Mouse (Mus musculus) limb, embryonic 15.5 days (tissue): ENCODE results near the gene Prdx1. TPM values are rescaled to one million over a fixed set of nuclear protein-coding genes. Genes with fewer than 3 reads are reported as not detected.

ENCODE experiments used
- ATAC-seq: fragments of 200-750 bp; cut with Nextera tagmentation; 2 replicates; pipeline ENCODE4 v1.8.0; 2017; ENCODE audit warnings: low read depth, moderate TSS enrichment; ENCODE audit not compliant: insufficient number of reproducible peaks, low FRiP score, low TSS enrichment
- H3K27ac ChIP-seq: fragments of 300-500 bp; sonication (generic); 2 replicates; pipeline ENCODE4 v1.5.1; 2015; ENCODE audit warnings: moderate library complexity, mild to moderate bottlenecking, inconsistent platforms
- H3K27me3 ChIP-seq: fragments of 300-500 bp; sonication (generic); 2 replicates; pipeline ENCODE4 v1.6.1; 2015; ENCODE audit warnings: inconsistent platforms
- H3K36me3 ChIP-seq: fragments of 300-500 bp; sonication (generic); 2 replicates; pipeline ENCODE4 v1.6.1; 2015; ENCODE audit warnings: inconsistent platforms
- H3K4me1 ChIP-seq: fragments of 300-500 bp; sonication (generic); 2 replicates; pipeline ENCODE4 v1.6.1; 2015; ENCODE audit warnings: inconsistent platforms
- H3K4me2 ChIP-seq: fragments of 300-500 bp; sonication (generic); 2 replicates; pipeline ENCODE4 v1.6.1; 2015; ENCODE audit warnings: mild to moderate bottlenecking, inconsistent platforms
- H3K4me3 ChIP-seq: fragments of 300-500 bp; sonication (generic); 2 replicates; pipeline ENCODE4 v1.5.1; 2015; ENCODE audit warnings: mild to moderate bottlenecking, inconsistent platforms
- H3K9ac ChIP-seq: fragments of 300-500 bp; sonication (generic); 2 replicates; pipeline ENCODE4 v1.6.1; 2015; ENCODE audit warnings: inconsistent platforms
- H3K9me3 ChIP-seq: fragments of 300-500 bp; sonication (generic); 2 replicates; pipeline ENCODE4 v1.6.1; 2016; ENCODE audit warnings: inconsistent platforms
- WGBS: fragments of 180-500 bp; shearing (Covaris S2); methylation state at CpG from one replicate; pipeline ENCODE4 v1.1.7; 2015; 5-methylcytosine and 5-hydroxymethylcytosine counted together
- polyA plus RNA-seq: library from polyadenylated mRNA; unstranded; fragments of >200 nt; fragmentation: Nextera tagmentation; extraction: Ambion mirVana; gene quantifications from 2 replicates; pipeline ENCODE4 v1.2.1, GENCODE M21; 2015

Prdx1 gene
- polyA plus RNA-seq, 1 experiment from 2014 or later = 1,116 TPM

GRCm38 (mm10) chr4:116734996-116735395 lies 49.7 kb downstream of the Prdx1 start:
- Histone ChIP-seq H3K36me3 (no peaks in the 10 kb centered on the region), H3K27ac (no peak overlapping the region), H3K9ac (no peak overlapping the region), H3K4me1 (no peaks in the 10 kb centered on the region), H3K9me3 (no peaks in the 10 kb centered on the region), H3K4me3 (no peak overlapping the region), H3K27me3 (no peaks in the 10 kb centered on the region), H3K4me2 (no peak overlapping the region)
- WGBS = 69% methylated on average over 2 of the region's 2 CpGs
- ATAC-seq = no peak

GRCm38 (mm10) chr4:116738972-116739751 lies 53.8 kb downstream of the Prdx1 start:
- Histone ChIP-seq H3K27me3 (no peaks in the 10 kb centered on the region), H3K36me3 (no peaks in the 10 kb centered on the region), H3K4me1 (no peaks in the 10 kb centered on the region), H3K27ac (no peak overlapping the region), H3K9ac (no peak overlapping the region), H3K4me2 (no peak overlapping the region), H3K4me3 (no peak overlapping the region), H3K9me3 (no peaks in the 10 kb centered on the region)
- 79% methylated on average over 9 of the region's 9 CpGs for WGBS
- ATAC-seq = no peak

- ATAC-seq = no peak
- no peak overlapping the region for H3K4me3 ChIP-seq
- no peak overlapping the region for H3K4me2 ChIP-seq
- no peaks in the 10 kb centered on the region for H3K36me3 ChIP-seq
- WGBS = 73% methylated on average over 2 of the region's 2 CpGs
- H3K4me1 ChIP-seq = no peaks in the 10 kb centered on the region
- H3K27ac ChIP-seq = no peak overlapping the region
- no peaks in the 10 kb centered on the region for H3K9me3 ChIP-seq
- H3K9ac ChIP-seq = no peak overlapping the region
- H3K27me3 ChIP-seq = no peaks in the 10 kb centered on the region
Observed at GRCm38 (mm10) chr4:116749750-116750149, 64.4 kb downstream of the Prdx1 start.

Other genes starting within 250 kb of the Prdx1 start
- gene Mast2, start 221.4 kb upstream of the Prdx1 start, polyA plus RNA-seq = 12.1 and 12.3 TPM in 2 replicates
- 13.1 and 13.2 TPM in 2 replicates for gene Ipp, start 178.0 kb upstream of the Prdx1 start, polyA plus RNA-seq
- gene Tmem69, start 129.6 kb upstream of the Prdx1 start, polyA plus RNA-seq = 20.9 and 22.2 TPM in 2 replicates
- gene Gpbp1l1, start 127.9 kb upstream of the Prdx1 start, polyA plus RNA-seq = 26.0 and 30.2 TPM in 2 replicates
- gene Ccdc17, start 88.9 kb upstream of the Prdx1 start, polyA plus RNA-seq = 2.5 and 3.6 TPM in 2 replicates
- gene Nasp, start 57.6 kb upstream of the Prdx1 start, polyA plus RNA-seq = 102 and 107 TPM in 2 replicates
- 780 and 816 TPM in 2 replicates for gene Akr1a1, start 33.9 kb upstream of the Prdx1 start, polyA plus RNA-seq
- gene Mmachc, start 22.9 kb downstream of the Prdx1 start, polyA plus RNA-seq = 19.6 and 21.4 TPM in 2 replicates
- 18.8 and 20.7 TPM in 2 replicates for gene Ccdc163, start 23.0 kb downstream of the Prdx1 start, polyA plus RNA-seq
- 7.6 and 7.8 TPM in 2 replicates for gene Tesk2, start 35.4 kb downstream of the Prdx1 start, polyA plus RNA-seq
- gene Toe1, start 122.1 kb downstream of the Prdx1 start, polyA plus RNA-seq = 36.8 and 37.3 TPM in 2 replicates
- 13.2 and 13.3 TPM in 2 replicates for gene Mutyh, start 122.2 kb downstream of the Prdx1 start, polyA plus RNA-seq
- 0.56 and 0.68 TPM in 2 replicates for gene Hpdl, start 136.2 kb downstream of the Prdx1 start, polyA plus RNA-seq
- gene Zswim5, start 191.8 kb downstream of the Prdx1 start, polyA plus RNA-seq = 0.22 and 0.24 TPM in 2 replicates